Mouse (Mus musculus): ENCODE measurements at regions not wholly inside any gene's neighbourhood (a gene's known extent, or its start where the extent isn't known, plus 50 kb on each side); places are given as distances from the start of the nearest gene placed in this dataset.

DNA sequence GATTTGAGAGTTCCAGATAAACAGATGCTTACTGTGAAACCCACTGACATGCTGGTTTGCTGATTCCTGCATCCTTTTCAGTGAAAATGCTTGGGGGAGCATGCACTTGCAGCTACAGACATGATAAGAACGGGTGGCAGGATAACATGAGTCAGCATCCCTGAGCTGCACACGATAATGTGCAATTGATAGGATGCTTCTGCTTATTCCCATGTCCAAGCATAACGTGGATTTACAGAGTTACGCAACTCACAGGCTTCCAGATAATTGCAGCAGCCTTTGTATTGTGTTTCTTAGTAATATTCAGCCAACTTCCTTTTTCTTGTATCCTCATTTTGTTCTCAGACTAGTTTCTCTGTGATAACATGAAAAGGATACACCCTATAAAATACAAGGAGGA is 245.7 kb downstream of the Flrt2 start:
- H3K4me1 ChIP-seq (ENCODE audit: control insufficient read depth, insufficient read depth, low read length): no peaks in the 10 kb centered on the region
- H3K27ac ChIP-seq (replicated peaks; ENCODE audit: insufficient read depth, low read depth, low read length): no peak overlapping the region
- H3K79me2 ChIP-seq (ENCODE audit: control insufficient read depth, insufficient read depth, low read length): no peaks in the 10 kb centered on the region
- 54% methylated on average over 4 of the region's 4 CpGs for WGBS
- H3K9ac ChIP-seq (ENCODE audit: low read depth, low read length): no peak overlapping the region
- no peaks in the 10 kb centered on the region for H3K36me3 ChIP-seq (ENCODE audit: control insufficient read depth, insufficient read depth, low read length)
- H3K4me3 ChIP-seq (ENCODE audit: insufficient read depth, low read depth, low read length): no peak overlapping the region
- no peaks in the 10 kb centered on the region for H3K27me3 ChIP-seq (ENCODE audit: control insufficient read depth, insufficient read depth, low read length)
- no peak for DNase-seq (ENCODE audit: extremely low read depth, low read depth, low spot score)
- no peak for TF ChIP-seq CTCF (IDR thresholded peaks at IDR 0.05; ENCODE audit: low read depth, low read length)
- no peak for TF ChIP-seq POLR2A (IDR thresholded peaks at IDR 0.05; ENCODE audit: extremely low read depth, insufficient read depth, low read length)

DNA sequence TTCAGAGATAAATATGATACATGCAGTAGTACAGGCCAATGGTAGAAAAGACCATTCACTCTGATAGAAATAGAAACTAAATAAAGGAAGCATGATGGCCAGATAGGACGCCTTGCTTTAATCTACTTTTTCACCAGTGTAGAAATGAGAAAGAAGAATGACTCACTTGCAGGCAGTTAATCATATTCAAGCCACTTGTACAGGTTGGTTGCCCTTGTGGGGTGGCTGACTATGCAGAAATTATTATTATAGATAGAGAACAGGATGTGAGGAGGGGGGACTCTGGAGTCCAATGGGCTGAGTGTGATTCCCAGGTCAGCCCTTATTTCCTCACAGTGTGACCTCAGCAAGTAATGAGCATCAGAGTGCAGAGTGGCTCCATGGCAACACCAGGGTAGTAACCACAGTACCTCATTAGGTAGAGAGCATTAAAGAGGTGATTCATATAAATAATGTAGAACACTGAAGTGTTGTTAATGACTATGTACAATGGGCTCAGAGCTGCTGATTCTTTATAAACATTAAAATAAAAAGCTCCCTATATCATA is 248.5 kb downstream of the Flrt2 start:
- no peak for TF ChIP-seq CTCF (IDR thresholded peaks at IDR 0.05; ENCODE audit: low read depth, low read length)
- TF ChIP-seq POLR2A (IDR thresholded peaks at IDR 0.05; ENCODE audit: extremely low read depth, insufficient read depth, low read length): no peak
- WGBS: 70% methylated on average over 1 of the region's 1 CpGs

GRCm38 (mm10) chr12:95959786-95960504 is 267.9 kb downstream of the Flrt2 start:
- no peaks in the 10 kb centered on the region for H3K79me2 ChIP-seq (ENCODE audit: control insufficient read depth, insufficient read depth, low read length)
- no peak overlapping the region for H3K27ac ChIP-seq (replicated peaks; ENCODE audit: insufficient read depth, low read depth, low read length)
- no peaks in the 10 kb centered on the region for H3K27me3 ChIP-seq (ENCODE audit: control insufficient read depth, insufficient read depth, low read length)
- no peak for TF ChIP-seq CTCF (IDR thresholded peaks at IDR 0.05; ENCODE audit: low read depth, low read length)
- no peak for TF ChIP-seq POLR2A (IDR thresholded peaks at IDR 0.05; ENCODE audit: extremely low read depth, insufficient read depth, low read length)
- no peaks in the 10 kb centered on the region for H3K4me1 ChIP-seq (ENCODE audit: control insufficient read depth, insufficient read depth, low read length)
- H3K4me3 ChIP-seq (ENCODE audit: insufficient read depth, low read depth, low read length): no peak overlapping the region
- H3K36me3 ChIP-seq (ENCODE audit: control insufficient read depth, insufficient read depth, low read length): no peaks in the 10 kb centered on the region
- H3K9ac ChIP-seq (ENCODE audit: low read depth, low read length): no peak overlapping the region
- DNase-seq (ENCODE audit: extremely low read depth, low read depth, low spot score): no peak
- WGBS: 73% methylated on average over 6 of the region's 6 CpGs

More for the DNA sequence above, 248.5 kb downstream of the Flrt2 start:
- Histone ChIP-seq H3K79me2 (ENCODE audit: control insufficient read depth, insufficient read depth, low read length) (no peaks in the 10 kb centered on the region), H3K27ac (replicated peaks; ENCODE audit: insufficient read depth, low read depth, low read length) (no peak overlapping the region), H3K4me1 (ENCODE audit: control insufficient read depth, insufficient read depth, low read length) (no peaks in the 10 kb centered on the region), H3K36me3 (ENCODE audit: control insufficient read depth, insufficient read depth, low read length) (no peaks in the 10 kb centered on the region), H3K9ac (ENCODE audit: low read depth, low read length) (no peak overlapping the region), H3K27me3 (ENCODE audit: control insufficient read depth, insufficient read depth, low read length) (no peaks in the 10 kb centered on the region), H3K4me3 (ENCODE audit: insufficient read depth, low read depth, low read length) (no peak overlapping the region)
- DNase-seq (ENCODE audit: extremely low read depth, low read depth, low spot score): no peak

DNA sequence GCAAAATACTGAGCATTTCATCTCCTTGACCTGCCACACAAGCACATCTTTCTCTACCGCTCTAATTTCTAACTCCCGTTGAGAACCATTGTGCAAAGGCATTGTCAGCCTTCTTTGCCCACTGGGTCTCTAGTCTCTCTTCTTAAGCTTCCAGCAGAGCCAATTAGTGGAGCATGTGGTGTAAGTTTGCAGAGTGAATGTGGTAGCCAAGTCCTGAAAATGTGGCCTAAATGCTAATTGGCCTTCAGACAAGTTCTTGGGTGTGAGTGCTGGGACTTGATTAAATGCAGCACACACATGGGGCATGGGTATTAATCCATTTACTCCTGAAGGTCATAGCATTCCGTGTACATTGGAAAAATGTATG is 268.5 kb downstream of the Flrt2 start:
- Histone ChIP-seq H3K36me3 (ENCODE audit: control insufficient read depth, insufficient read depth, low read length) (no peaks in the 10 kb centered on the region), H3K27me3 (ENCODE audit: control insufficient read depth, insufficient read depth, low read length) (no peaks in the 10 kb centered on the region), H3K27ac (replicated peaks; ENCODE audit: insufficient read depth, low read depth, low read length) (no peak overlapping the region), H3K79me2 (ENCODE audit: control insufficient read depth, insufficient read depth, low read length) (no peaks in the 10 kb centered on the region), H3K4me3 (ENCODE audit: insufficient read depth, low read depth, low read length) (no peak overlapping the region), H3K4me1 (ENCODE audit: control insufficient read depth, insufficient read depth, low read length) (no peaks in the 10 kb centered on the region), H3K9ac (ENCODE audit: low read depth, low read length) (no peak overlapping the region)
- WGBS: 44% methylated on average over 3 of the region's 3 CpGs
- DNase-seq (ENCODE audit: extremely low read depth, low read depth, low spot score): no peak
- no peak for TF ChIP-seq POLR2A (IDR thresholded peaks at IDR 0.05; ENCODE audit: extremely low read depth, insufficient read depth, low read length)
- no peak for TF ChIP-seq CTCF (IDR thresholded peaks at IDR 0.05; ENCODE audit: low read depth, low read length)

DNA sequence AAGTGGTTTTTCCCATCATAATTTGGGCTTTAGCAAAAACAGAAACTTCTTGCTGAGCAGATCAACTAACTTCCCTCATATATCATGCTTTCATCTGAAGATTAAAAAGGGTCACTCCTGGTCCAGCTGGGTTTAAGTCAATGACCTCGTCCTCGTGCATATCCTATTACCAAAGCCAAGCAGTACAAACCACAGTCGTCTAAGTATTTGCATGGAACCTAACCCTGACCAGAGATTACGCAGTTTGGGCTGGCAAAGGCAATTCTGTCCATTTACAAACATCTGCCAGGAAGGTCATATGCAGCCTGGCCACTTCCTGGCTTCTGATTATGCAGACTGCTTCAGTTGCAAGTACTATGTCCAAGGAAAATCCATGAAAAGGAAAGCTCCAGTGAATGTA is 270.8 kb downstream of the Flrt2 start:
- TF ChIP-seq CTCF (IDR thresholded peaks at IDR 0.05; ENCODE audit: low read depth, low read length): no peak
- TF ChIP-seq POLR2A (IDR thresholded peaks at IDR 0.05; ENCODE audit: extremely low read depth, insufficient read depth, low read length): no peak
- H3K36me3 ChIP-seq (ENCODE audit: control insufficient read depth, insufficient read depth, low read length): no peaks in the 10 kb centered on the region
- H3K27me3 ChIP-seq (ENCODE audit: control insufficient read depth, insufficient read depth, low read length): no peaks in the 10 kb centered on the region
- 54% methylated on average over 4 of the region's 4 CpGs for WGBS
- no peak for DNase-seq (ENCODE audit: extremely low read depth, low read depth, low spot score)
- no peaks in the 10 kb centered on the region for H3K4me1 ChIP-seq (ENCODE audit: control insufficient read depth, insufficient read depth, low read length)
- H3K4me3 ChIP-seq (ENCODE audit: insufficient read depth, low read depth, low read length): no peak overlapping the region
- no peaks in the 10 kb centered on the region for H3K79me2 ChIP-seq (ENCODE audit: control insufficient read depth, insufficient read depth, low read length)
- no peak overlapping the region for H3K9ac ChIP-seq (ENCODE audit: low read depth, low read length)
- H3K27ac ChIP-seq (replicated peaks; ENCODE audit: insufficient read depth, low read depth, low read length): no peak overlapping the region

GRCm38 (mm10) chr12:95988669-95989288 is 296.8 kb downstream of the Flrt2 start:
- no peak for TF ChIP-seq CTCF (IDR thresholded peaks at IDR 0.05; ENCODE audit: low read depth, low read length)
- TF ChIP-seq POLR2A (IDR thresholded peaks at IDR 0.05; ENCODE audit: extremely low read depth, insufficient read depth, low read length): no peak
- Histone ChIP-seq H3K36me3 (ENCODE audit: control insufficient read depth, insufficient read depth, low read length) (no peaks in the 10 kb centered on the region), H3K27ac (replicated peaks; ENCODE audit: insufficient read depth, low read depth, low read length) (no peak overlapping the region), H3K4me3 (ENCODE audit: insufficient read depth, low read depth, low read length) (no peak overlapping the region), H3K79me2 (ENCODE audit: control insufficient read depth, insufficient read depth, low read length) (no peaks in the 10 kb centered on the region), H3K9ac (ENCODE audit: low read depth, low read length) (no peak overlapping the region), H3K4me1 (ENCODE audit: control insufficient read depth, insufficient read depth, low read length) (no peaks in the 10 kb centered on the region), H3K27me3 (ENCODE audit: control insufficient read depth, insufficient read depth, low read length) (no peaks in the 10 kb centered on the region)
- no peak for DNase-seq (ENCODE audit: extremely low read depth, low read depth, low spot score)
- WGBS: 73% methylated on average over 5 of the region's 5 CpGs

Measured in liver, adult 2 months (tissue).